Mouse (Mus musculus): ENCODE results near the gene Slc5a6. TPM values are rescaled to one million over a fixed set of nuclear protein-coding genes. Genes with fewer than 3 reads are reported as not detected.

Gene Slc5a6
- polyA plus RNA-seq, 1 experiment from 2014 or later: 12.7 TPM

GRCm38 (mm10) chr5:31015913-31016312, 32.8 kb downstream of the Slc5a6 start:
- no peak overlapping the region for H3K27ac ChIP-seq
- 84% methylated on average over 2 of the region's 2 CpGs for WGBS

GRCm38 (mm10) chr5:31012737-31013136, 36.0 kb downstream of the Slc5a6 start:
- no peaks in the 10 kb centered on the region for H3K36me3 ChIP-seq (replicated peaks)
- DNase-seq (ENCODE audit: extremely low spot score, low spot score): no peak
- WGBS: 75% methylated on average over 3 of the region's 3 CpGs
- H3K9me3 ChIP-seq: no peaks in the 10 kb centered on the region
- H3K4me1 ChIP-seq: no peaks in the 10 kb centered on the region
- H3K4me3 ChIP-seq: no peak overlapping the region
- H3K27me3 ChIP-seq (ENCODE audit: poor library complexity, severe bottlenecking): no peaks in the 10 kb centered on the region
- H3K27ac ChIP-seq: no peak overlapping the region

More at GRCm38 (mm10) chr5:31015913-31016312, 32.8 kb downstream of the Slc5a6 start:
- no peak for DNase-seq (ENCODE audit: extremely low spot score, low spot score)
- Histone ChIP-seq H3K36me3 (replicated peaks) (no peaks in the 10 kb centered on the region), H3K4me1 (no peaks in the 10 kb centered on the region), H3K4me3 (no peak overlapping the region), H3K9me3 (no peaks in the 10 kb centered on the region), H3K27me3 (ENCODE audit: poor library complexity, severe bottlenecking) (no peaks in the 10 kb centered on the region)

GRCm38 (mm10) chr5:31004184-31004583, 44.5 kb downstream of the Slc5a6 start:
- H3K4me1 ChIP-seq: 0 out of 2 replicates have a peak, but pooled peaks cover 3% of the 10 kb centered on the region
- H3K27me3 ChIP-seq (ENCODE audit: poor library complexity, severe bottlenecking): no peaks in the 10 kb centered on the region
- H3K9me3 ChIP-seq: no peaks in the 10 kb centered on the region
- H3K4me3 ChIP-seq: no peak overlapping the region
- whole genome bisulfite sequencing: 7% methylated on average over 5 of the region's 5 CpGs
- no peak overlapping the region for H3K27ac ChIP-seq
- H3K36me3 ChIP-seq (replicated peaks): no peaks in the 10 kb centered on the region
- DNase-seq (ENCODE audit: extremely low spot score, low spot score): peak; percentile 88

GRCm38 (mm10) chr5:31001560-31001959, 47.2 kb downstream of the Slc5a6 start:
- Histone ChIP-seq H3K27me3 (ENCODE audit: poor library complexity, severe bottlenecking) (no peaks in the 10 kb centered on the region), H3K4me1 (0 out of 2 replicates have a peak, but pooled peaks cover 3% of the 10 kb centered on the region), H3K36me3 (replicated peaks) (no peaks in the 10 kb centered on the region), H3K4me3 (no peak overlapping the region), H3K27ac (no peak overlapping the region), H3K9me3 (no peaks in the 10 kb centered on the region)
- no peak for DNase-seq (ENCODE audit: extremely low spot score, low spot score)
- 77% methylated on average over 4 of the region's 4 CpGs for WGBS

GRCm38 (mm10) chr5:31000993-31001392, 47.7 kb downstream of the Slc5a6 start:
- Histone ChIP-seq H3K4me1 (0 out of 2 replicates have a peak, but pooled peaks cover 3% of the 10 kb centered on the region), H3K9me3 (no peaks in the 10 kb centered on the region), H3K27ac (no peak overlapping the region), H3K4me3 (no peak overlapping the region), H3K27me3 (ENCODE audit: poor library complexity, severe bottlenecking) (no peaks in the 10 kb centered on the region), H3K36me3 (replicated peaks) (no peaks in the 10 kb centered on the region)
- no peak for DNase-seq (ENCODE audit: extremely low spot score, low spot score)
- 86% methylated on average over 2 of the region's 2 CpGs for WGBS

GRCm38 (mm10) chr5:31000122-31000521, 48.6 kb downstream of the Slc5a6 start:
- no peak overlapping the region for H3K27ac ChIP-seq
- H3K4me3 ChIP-seq: no peak overlapping the region
- DNase-seq (ENCODE audit: extremely low spot score, low spot score): no peak
- no peaks in the 10 kb centered on the region for H3K9me3 ChIP-seq
- 0 out of 2 replicates have a peak, but pooled peaks cover 3% of the 10 kb centered on the region for H3K4me1 ChIP-seq
- no peaks in the 10 kb centered on the region for H3K36me3 ChIP-seq (replicated peaks)
- 80% methylated on average over 7 of the region's 7 CpGs for WGBS
- H3K27me3 ChIP-seq (ENCODE audit: poor library complexity, severe bottlenecking): no peaks in the 10 kb centered on the region

GRCm38 (mm10) chr5:30999324-30999723, 49.4 kb downstream of the Slc5a6 start:
- H3K27me3 ChIP-seq (ENCODE audit: poor library complexity, severe bottlenecking): no peaks in the 10 kb centered on the region
- no peaks in the 10 kb centered on the region for H3K36me3 ChIP-seq (replicated peaks)
- WGBS: 72% methylated on average over 5 of the region's 5 CpGs
- H3K4me1 ChIP-seq: 0 out of 2 replicates have a peak, but pooled peaks cover 3% of the 10 kb centered on the region
- H3K4me3 ChIP-seq: no peak overlapping the region
- no peak for DNase-seq (ENCODE audit: extremely low spot score, low spot score)
- no peaks in the 10 kb centered on the region for H3K9me3 ChIP-seq
- no peak overlapping the region for H3K27ac ChIP-seq

GRCm38 (mm10) chr5:30998306-30998705, 50.4 kb downstream of the Slc5a6 start:
- Histone ChIP-seq H3K27ac (no peak overlapping the region), H3K9me3 (no peaks in the 10 kb centered on the region), H3K36me3 (replicated peaks) (no peaks in the 10 kb centered on the region), H3K4me1 (no peaks in the 10 kb centered on the region), H3K27me3 (ENCODE audit: poor library complexity, severe bottlenecking) (no peaks in the 10 kb centered on the region), H3K4me3 (no peak overlapping the region)
- WGBS: 25% methylated on average over 5 of the region's 5 CpGs
- DNase-seq (ENCODE audit: extremely low spot score, low spot score): peak; percentile 57

GRCm38 (mm10) chr5:30994910-30995635, 53.7 kb downstream of the Slc5a6 start:
- H3K4me1 ChIP-seq: no peaks in the 10 kb centered on the region
- WGBS: 80% methylated on average over 11 of the region's 11 CpGs
- no peak overlapping the region for H3K27ac ChIP-seq
- H3K27me3 ChIP-seq (ENCODE audit: poor library complexity, severe bottlenecking): no peaks in the 10 kb centered on the region
- no peak for DNase-seq (ENCODE audit: extremely low spot score, low spot score)
- no peaks in the 10 kb centered on the region for H3K9me3 ChIP-seq
- H3K36me3 ChIP-seq (replicated peaks): no peaks in the 10 kb centered on the region
- H3K4me3 ChIP-seq: no peak overlapping the region

- 70% methylated on average over 3 of the region's 3 CpGs for WGBS
- no peaks in the 10 kb centered on the region for H3K27me3 ChIP-seq (ENCODE audit: poor library complexity, severe bottlenecking)
- H3K27ac ChIP-seq: no peak overlapping the region
- H3K9me3 ChIP-seq: no peaks in the 10 kb centered on the region
- no peaks in the 10 kb centered on the region for H3K36me3 ChIP-seq (replicated peaks)
- no peaks in the 10 kb centered on the region for H3K4me1 ChIP-seq
- no peak overlapping the region for H3K4me3 ChIP-seq
- no peak for DNase-seq (ENCODE audit: extremely low spot score, low spot score)
Observed at GRCm38 (mm10) chr5:30994074-30994473, 54.6 kb downstream of the Slc5a6 start.

GRCm38 (mm10) chr5:30992980-30993676, 55.6 kb downstream of the Slc5a6 start:
- Histone ChIP-seq H3K27ac (no peak overlapping the region), H3K9me3 (no peaks in the 10 kb centered on the region), H3K4me1 (no peaks in the 10 kb centered on the region), H3K4me3 (no peak overlapping the region), H3K27me3 (ENCODE audit: poor library complexity, severe bottlenecking) (no peaks in the 10 kb centered on the region), H3K36me3 (replicated peaks) (no peaks in the 10 kb centered on the region)
- DNase-seq (ENCODE audit: extremely low spot score, low spot score): no peak
- WGBS: 80% methylated on average over 5 of the region's 5 CpGs

Data from forebrain, embryonic 10.5 days (tissue).